Mouse (Mus musculus): ENCODE measurements around the gene Ism1. TPM values are rescaled to one million over a fixed set of nuclear protein-coding genes. Genes with fewer than 3 reads are reported as not detected.

The Ism1 gene
- polyA plus RNA-seq, 1 experiment: 3.1 TPM

GRCm38 (mm10) chr2:139723304-139723703 is 45.3 kb downstream of the Ism1 start:
- H3K27ac ChIP-seq (ENCODE audit: control insufficient read depth, insufficient read depth, low read depth, low read length, poor library complexity): no peak overlapping the region
- 55% methylated on average over 3 of the region's 3 CpGs for WGBS
- H3K4me1 ChIP-seq (ENCODE audit: control insufficient read depth, insufficient read depth, low read length): no peaks in the 10 kb centered on the region
- TF ChIP-seq POLR2A (IDR thresholded peaks at IDR 0.05; ENCODE audit: borderline replicate concordance, control insufficient read depth, low read depth, low read length) (no peak), CTCF (IDR thresholded peaks at IDR 0.05; ENCODE audit: control insufficient read depth, insufficient read depth, low read length) (no peak)
- no peak overlapping the region for H3K4me3 ChIP-seq (replicated peaks; ENCODE audit: control insufficient read depth, low read depth, low read length)

GRCm38 (mm10) chr2:139724202-139724838 is 46.3 kb downstream of the Ism1 start:
- no peak for TF ChIP-seq CTCF (IDR thresholded peaks at IDR 0.05; ENCODE audit: control insufficient read depth, insufficient read depth, low read length)
- TF ChIP-seq POLR2A (IDR thresholded peaks at IDR 0.05; ENCODE audit: borderline replicate concordance, control insufficient read depth, low read depth, low read length): no peak

GRCm38 (mm10) chr2:139725328-139725727 is 47.4 kb downstream of the Ism1 start:
- Histone ChIP-seq H3K4me1 (ENCODE audit: control insufficient read depth, insufficient read depth, low read length) (no peaks in the 10 kb centered on the region), H3K4me3 (replicated peaks; ENCODE audit: control insufficient read depth, low read depth, low read length) (no peak overlapping the region), H3K27ac (ENCODE audit: control insufficient read depth, insufficient read depth, low read depth, low read length, poor library complexity) (no peak overlapping the region)
- no peak for TF ChIP-seq POLR2A (IDR thresholded peaks at IDR 0.05; ENCODE audit: borderline replicate concordance, control insufficient read depth, low read depth, low read length)
- WGBS: 43% methylated on average over 3 of the region's 3 CpGs

More at GRCm38 (mm10) chr2:139724202-139724838, 46.3 kb downstream of the Ism1 start:
- Histone ChIP-seq H3K27ac (ENCODE audit: control insufficient read depth, insufficient read depth, low read depth, low read length, poor library complexity) (no peak overlapping the region), H3K4me1 (ENCODE audit: control insufficient read depth, insufficient read depth, low read length) (no peaks in the 10 kb centered on the region), H3K4me3 (replicated peaks; ENCODE audit: control insufficient read depth, low read depth, low read length) (no peak overlapping the region)
- 67% methylated on average over 4 of the region's 4 CpGs for WGBS

DNA sequence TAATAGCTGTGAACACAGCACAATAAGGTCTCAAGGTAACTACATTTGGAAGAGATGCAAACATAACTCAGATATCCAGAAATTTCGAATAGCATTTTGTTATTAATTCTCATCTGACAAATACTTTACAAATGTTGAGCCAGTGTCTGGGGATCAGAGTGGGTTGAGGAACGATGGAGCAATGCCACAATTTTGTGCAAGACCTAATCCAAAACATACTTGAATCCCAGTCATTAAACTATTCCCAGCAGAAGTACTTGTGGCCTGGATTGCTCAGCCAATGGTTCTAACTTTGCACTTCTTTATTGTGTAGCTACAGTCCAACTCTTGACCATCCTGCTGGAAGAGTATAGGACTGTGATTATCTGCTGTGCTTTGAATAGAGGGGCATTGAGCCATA is 50.1 kb downstream of the Ism1 start:
- no peaks in the 10 kb centered on the region for H3K4me1 ChIP-seq (ENCODE audit: control insufficient read depth, insufficient read depth, low read length)
- no peak overlapping the region for H3K4me3 ChIP-seq (replicated peaks; ENCODE audit: control insufficient read depth, low read depth, low read length)
- WGBS: 67% methylated on average over 2 of the region's 2 CpGs
- TF ChIP-seq CTCF (IDR thresholded peaks at IDR 0.05; ENCODE audit: control insufficient read depth, insufficient read depth, low read length): no peak
- H3K27ac ChIP-seq (ENCODE audit: control insufficient read depth, insufficient read depth, low read depth, low read length, poor library complexity): no peak overlapping the region

GRCm38 (mm10) chr2:139729377-139729776 is 51.4 kb downstream of the Ism1 start:
- TF ChIP-seq CTCF (IDR thresholded peaks at IDR 0.05; ENCODE audit: control insufficient read depth, insufficient read depth, low read length) (no peak), POLR2A (IDR thresholded peaks at IDR 0.05; ENCODE audit: borderline replicate concordance, control insufficient read depth, low read depth, low read length) (no peak)
- H3K4me3 ChIP-seq (replicated peaks; ENCODE audit: control insufficient read depth, low read depth, low read length): no peak overlapping the region
- 49% methylated on average over 5 of the region's 5 CpGs for WGBS
- H3K27ac ChIP-seq (ENCODE audit: control insufficient read depth, insufficient read depth, low read depth, low read length, poor library complexity): no peak overlapping the region
- no peaks in the 10 kb centered on the region for H3K4me1 ChIP-seq (ENCODE audit: control insufficient read depth, insufficient read depth, low read length)

GRCm38 (mm10) chr2:139742381-139742780 is 64.4 kb downstream of the Ism1 start:
- Histone ChIP-seq H3K27ac (ENCODE audit: control insufficient read depth, insufficient read depth, low read depth, low read length, poor library complexity) (no peak overlapping the region), H3K4me3 (replicated peaks; ENCODE audit: control insufficient read depth, low read depth, low read length) (no peak overlapping the region), H3K4me1 (ENCODE audit: control insufficient read depth, insufficient read depth, low read length) (no peaks in the 10 kb centered on the region)
- TF ChIP-seq POLR2A (IDR thresholded peaks at IDR 0.05; ENCODE audit: borderline replicate concordance, control insufficient read depth, low read depth, low read length) (no peak), CTCF (IDR thresholded peaks at IDR 0.05; ENCODE audit: control insufficient read depth, insufficient read depth, low read length) (no peak)
- 76% methylated on average over 1 of the region's 1 CpGs for WGBS

DNA sequence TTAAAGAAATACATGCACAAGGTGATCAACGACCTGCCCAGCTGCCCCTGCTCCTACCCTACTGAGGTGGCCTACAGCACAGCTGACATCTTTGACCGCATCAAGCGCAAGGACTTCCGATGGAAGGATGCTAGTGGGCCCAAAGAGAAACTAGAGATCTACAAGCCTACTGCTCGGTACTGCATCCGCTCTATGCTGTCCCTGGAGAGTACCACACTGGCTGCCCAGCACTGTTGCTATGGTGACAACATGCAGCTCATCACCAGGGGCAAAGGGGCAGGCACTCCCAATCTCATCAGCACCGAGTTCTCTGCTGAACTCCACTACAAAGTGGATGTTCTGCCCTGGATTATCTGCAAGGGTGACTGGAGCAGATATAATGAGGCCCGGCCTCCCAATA is 79.0 kb downstream of the Ism1 start:
- H3K4me3 ChIP-seq (replicated peaks; ENCODE audit: control insufficient read depth, low read depth, low read length): no peak overlapping the region
- WGBS: 83% methylated on average over 8 of the region's 8 CpGs
- TF ChIP-seq POLR2A (IDR thresholded peaks at IDR 0.05; ENCODE audit: borderline replicate concordance, control insufficient read depth, low read depth, low read length) (no peak), CTCF (IDR thresholded peaks at IDR 0.05; ENCODE audit: control insufficient read depth, insufficient read depth, low read length) (no peak)

GRCm38 (mm10) chr2:139757456-139757855 is 79.5 kb downstream of the Ism1 start:
- no peak overlapping the region for H3K27ac ChIP-seq (ENCODE audit: control insufficient read depth, insufficient read depth, low read depth, low read length, poor library complexity)
- H3K4me3 ChIP-seq (replicated peaks; ENCODE audit: control insufficient read depth, low read depth, low read length): no peak overlapping the region
- TF ChIP-seq POLR2A (IDR thresholded peaks at IDR 0.05; ENCODE audit: borderline replicate concordance, control insufficient read depth, low read depth, low read length): no peak
- TF ChIP-seq CTCF (IDR thresholded peaks at IDR 0.05; ENCODE audit: control insufficient read depth, insufficient read depth, low read length): no peak
- 91% methylated on average over 1 of the region's 1 CpGs for WGBS
- no peaks in the 10 kb centered on the region for H3K4me1 ChIP-seq (ENCODE audit: control insufficient read depth, insufficient read depth, low read length)

More for the DNA sequence above, 79.0 kb downstream of the Ism1 start:
- H3K4me1 ChIP-seq (ENCODE audit: control insufficient read depth, insufficient read depth, low read length): no peaks in the 10 kb centered on the region
- no peak overlapping the region for H3K27ac ChIP-seq (ENCODE audit: control insufficient read depth, insufficient read depth, low read depth, low read length, poor library complexity)

DNA sequence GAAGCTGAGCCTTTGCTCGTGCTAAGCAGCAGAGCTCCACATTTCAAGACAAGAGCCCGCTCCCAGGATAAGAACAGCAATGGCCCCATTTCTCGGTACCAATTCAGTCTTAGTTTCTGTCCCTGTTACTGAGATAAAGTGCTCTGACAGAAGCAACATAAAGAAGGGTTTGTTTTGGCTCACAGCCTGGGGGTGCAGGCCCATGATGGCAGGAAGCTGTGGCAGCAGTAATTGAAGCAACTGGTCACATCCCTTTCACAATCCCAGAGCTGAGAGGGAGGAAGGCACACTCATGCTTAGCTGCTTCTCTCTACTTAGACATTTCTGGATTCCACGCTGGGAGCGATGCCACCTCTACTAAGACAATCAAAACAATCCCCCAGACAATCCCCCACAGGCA is 86.4 kb downstream of the Ism1 start:
- H3K4me3 ChIP-seq (replicated peaks; ENCODE audit: control insufficient read depth, low read depth, low read length): no peak overlapping the region
- 63% methylated on average over 5 of the region's 5 CpGs for WGBS
- H3K4me1 ChIP-seq (ENCODE audit: control insufficient read depth, insufficient read depth, low read length): no peaks in the 10 kb centered on the region
- no peak for TF ChIP-seq CTCF (IDR thresholded peaks at IDR 0.05; ENCODE audit: control insufficient read depth, insufficient read depth, low read length)
- no peak for TF ChIP-seq POLR2A (IDR thresholded peaks at IDR 0.05; ENCODE audit: borderline replicate concordance, control insufficient read depth, low read depth, low read length)
- H3K27ac ChIP-seq (ENCODE audit: control insufficient read depth, insufficient read depth, low read depth, low read length, poor library complexity): no peak overlapping the region
